Mouse (Mus musculus): ENCODE data around the gene Clstn1.

Clstn1 gene

GRCm38 (mm10) chr4:149675378-149676261 is 89.4 kb downstream of the Clstn1 start:
- DNase-seq (ENCODE audit: low read depth, low spot score), result peak; percentile 76

- no peak for DNase-seq (ENCODE audit: low read depth, low spot score)
Observed at GRCm38 (mm10) chr4:149678006-149678405, 91.7 kb downstream of the Clstn1 start.

- no peak for DNase-seq (ENCODE audit: low read depth, low spot score)
Observed at GRCm38 (mm10) chr4:149679056-149679770, 92.9 kb downstream of the Clstn1 start.

GRCm38 (mm10) chr4:149683875-149684274 is 97.6 kb downstream of the Clstn1 start:
- DNase-seq (ENCODE audit: low read depth, low spot score), result no peak

- DNase-seq (ENCODE audit: low read depth, low spot score), result no peak
Observed at GRCm38 (mm10) chr4:149684841-149685623, 98.8 kb downstream of the Clstn1 start.

GRCm38 (mm10) chr4:149688861-149689260 is 102.6 kb downstream of the Clstn1 start:
- no peak for DNase-seq (ENCODE audit: low read depth, low spot score)

GRCm38 (mm10) chr4:149689822-149690700 is 103.8 kb downstream of the Clstn1 start:
- no peak for DNase-seq (ENCODE audit: low read depth, low spot score)

- no peak for DNase-seq (ENCODE audit: low read depth, low spot score)
Observed at GRCm38 (mm10) chr4:149690828-149691280, 104.6 kb downstream of the Clstn1 start.

- no peak for DNase-seq (ENCODE audit: low read depth, low spot score)
Observed at GRCm38 (mm10) chr4:149691368-149691767, 105.1 kb downstream of the Clstn1 start.

- peak; percentile 34 for DNase-seq (ENCODE audit: low read depth, low spot score)
Observed at GRCm38 (mm10) chr4:149696189-149696971, 110.1 kb downstream of the Clstn1 start.

- no peak for DNase-seq (ENCODE audit: low read depth, low spot score)
Observed at GRCm38 (mm10) chr4:149697506-149698196, 111.4 kb downstream of the Clstn1 start.

- peak; percentile 65 for DNase-seq (ENCODE audit: low read depth, low spot score)
Observed at GRCm38 (mm10) chr4:149698197-149698821, 112.0 kb downstream of the Clstn1 start.
